Mouse (Mus musculus) forebrain, embryonic 15.5 days (tissue): ENCODE data around the gene Cdk6. TPM values are rescaled to one million over a fixed set of nuclear protein-coding genes. Genes with fewer than 3 reads are reported as not detected.
"Not testable (repeated sequence)": the region's sequence is repeated elsewhere in the genome, so short reads cannot be mapped to it uniquely, and the experiment has no call there.

Experiments
- ATAC-seq: fragments of 200-750 bp; cut with Nextera tagmentation; replicated peaks from 2 replicates; pipeline ENCODE4 v1.8.0; 2017; ENCODE audit warnings: mild to moderate bottlenecking, moderate TSS enrichment, moderate library complexity
- H3K27ac ChIP-seq: fragments of 300-500 bp; sonication (generic); replicated peaks from 2 replicates; pipeline ENCODE4 v1.5.1; 2015; ENCODE audit warnings: mild to moderate bottlenecking, inconsistent platforms
- H3K27me3 ChIP-seq: fragments of 300-500 bp; sonication (generic); 2 replicates; pipeline ENCODE4 v1.6.1; 2015; ENCODE audit warnings: inconsistent platforms
- H3K36me3 ChIP-seq: fragments of 300-500 bp; sonication (generic); 2 replicates; pipeline ENCODE4 v1.6.1; 2015; ENCODE audit warnings: mild to moderate bottlenecking, inconsistent platforms
- H3K4me1 ChIP-seq: fragments of 300-500 bp; sonication (generic); 2 replicates; pipeline ENCODE4 v1.6.1; 2015; ENCODE audit warnings: inconsistent platforms
- H3K4me2 ChIP-seq: fragments of 300-500 bp; sonication (generic); replicated peaks from 2 replicates; pipeline ENCODE4 v1.6.1; 2015; ENCODE audit warnings: mild to moderate bottlenecking, inconsistent platforms
- H3K4me3 ChIP-seq: fragments of 300-500 bp; sonication (generic); 2 replicates; pipeline ENCODE4 v1.5.1; 2015; ENCODE audit warnings: mild to moderate bottlenecking, inconsistent platforms
- H3K9ac ChIP-seq: fragments of 300-500 bp; sonication (generic); replicated peaks from 2 replicates; pipeline ENCODE4 v1.6.1; 2015; ENCODE audit warnings: mild to moderate bottlenecking, inconsistent platforms
- H3K9me3 ChIP-seq: fragments of 300-500 bp; sonication (generic); 2 replicates; pipeline ENCODE4 v1.6.1; 2016; ENCODE audit warnings: inconsistent platforms
- WGBS: fragments of 180-500 bp; shearing (Covaris S2); methylation state at CpG from one replicate; pipeline ENCODE4 v1.1.7; 2015; ENCODE audit warnings: mixed read lengths; 5-methylcytosine and 5-hydroxymethylcytosine counted together
- polyA plus RNA-seq: library from polyadenylated mRNA; unstranded; fragments of >200 nt; fragmentation: Nextera tagmentation; extraction: Ambion mirVana; gene quantifications from 2 replicates; pipeline ENCODE4 v1.2.1, GENCODE M21; 2015

Gene Cdk6
- polyA plus RNA-seq, 1 experiment from 2014 or later, result 30.8 TPM

GRCm38 (mm10) chr5:3407926-3408325, 66.6 kb downstream of the Cdk6 start:
- Histone ChIP-seq H3K4me2 (no peak overlapping the region), H3K9me3 (no peaks in the 10 kb centered on the region), H3K27me3 (no peaks in the 10 kb centered on the region), H3K9ac (no peak overlapping the region), H3K4me1 (peaks cover 15% of the 10 kb centered on the region), H3K36me3 (no peaks in the 10 kb centered on the region), H3K4me3 (no peak overlapping the region), H3K27ac (no peak overlapping the region)
- ATAC-seq, result no peak
- WGBS, result 79% methylated on average over 9 of the region's 9 CpGs

DNA sequence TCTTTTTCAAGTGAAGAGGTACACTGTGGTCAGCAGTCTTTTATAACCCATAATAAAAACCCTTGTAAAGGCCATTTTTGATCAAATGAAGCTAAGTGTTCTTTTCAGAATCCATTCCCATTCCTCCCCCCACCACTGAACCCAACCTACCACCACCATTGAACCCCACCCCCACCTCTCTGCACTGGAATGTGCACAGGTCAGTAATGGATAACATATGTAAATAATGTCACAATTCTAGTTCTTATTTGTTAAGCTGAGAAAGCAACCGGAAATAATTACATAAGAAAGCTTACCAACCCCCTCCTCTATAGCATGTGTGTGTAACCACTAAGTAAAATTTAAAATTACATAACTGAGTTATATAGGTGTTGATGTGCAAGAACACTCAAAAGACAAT, 76.9 kb downstream of the Cdk6 start:
- not testable (repeated sequence) for H3K4me2 ChIP-seq, ATAC-seq, H3K4me1 ChIP-seq, H3K27ac ChIP-seq, H3K9ac ChIP-seq, H3K27me3 ChIP-seq, H3K36me3 ChIP-seq, H3K4me3 ChIP-seq, H3K9me3 ChIP-seq
- 95% methylated on average over 1 of the region's 1 CpGs for WGBS

- WGBS, result 87% methylated on average over 10 of the region's 10 CpGs
- no peak overlapping the region for H3K4me3 ChIP-seq
- H3K4me2 ChIP-seq, result no peak overlapping the region
- ATAC-seq, result no peak
- H3K36me3 ChIP-seq, result no peaks in the 10 kb centered on the region
- no peak overlapping the region for H3K27ac ChIP-seq
- H3K4me1 ChIP-seq, result no peaks in the 10 kb centered on the region
- H3K27me3 ChIP-seq, result no peaks in the 10 kb centered on the region
- H3K9ac ChIP-seq, result no peak overlapping the region
- no peaks in the 10 kb centered on the region for H3K9me3 ChIP-seq
These were observed 79.0 kb downstream of the Cdk6 start for GRCm38 (mm10) chr5:3420094-3420831.

GRCm38 (mm10) chr5:3420832-3421228, 79.5 kb downstream of the Cdk6 start:
- H3K4me2 ChIP-seq, result no peak overlapping the region
- H3K27me3 ChIP-seq, result no peaks in the 10 kb centered on the region
- no peaks in the 10 kb centered on the region for H3K4me1 ChIP-seq
- no peak overlapping the region for H3K4me3 ChIP-seq
- no peaks in the 10 kb centered on the region for H3K36me3 ChIP-seq
- no peak overlapping the region for H3K9ac ChIP-seq
- WGBS, result 86% methylated on average over 3 of the region's 3 CpGs
- no peaks in the 10 kb centered on the region for H3K9me3 ChIP-seq
- H3K27ac ChIP-seq, result no peak overlapping the region
- no peak for ATAC-seq

GRCm38 (mm10) chr5:3433131-3433700, 91.9 kb downstream of the Cdk6 start:
- not testable (repeated sequence) for H3K4me1 ChIP-seq, H3K27me3 ChIP-seq, H3K36me3 ChIP-seq, H3K9ac ChIP-seq, H3K4me3 ChIP-seq, H3K9me3 ChIP-seq, ATAC-seq, H3K27ac ChIP-seq, H3K4me2 ChIP-seq
- WGBS, result 74% methylated on average over 20 of the region's 20 CpGs

DNA sequence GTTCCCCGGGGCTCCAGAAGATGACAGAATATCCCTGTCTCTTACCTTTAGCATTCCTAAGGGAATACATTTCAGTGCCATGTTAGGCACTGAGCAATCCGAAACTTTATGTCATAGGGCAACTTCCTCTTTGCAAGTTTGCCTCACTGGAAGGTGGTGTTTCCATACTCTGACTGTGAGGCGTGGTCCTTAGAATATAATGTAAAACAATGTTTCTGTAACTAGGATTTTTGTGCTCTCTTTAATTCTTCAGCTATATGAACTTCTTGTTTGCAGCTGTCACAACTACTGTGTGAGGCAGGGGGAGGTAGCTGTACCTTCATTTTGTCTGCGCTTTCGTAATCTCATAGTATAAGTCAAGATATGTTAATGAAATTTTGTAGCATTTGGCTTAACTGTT, 92.8 kb downstream of the Cdk6 start:
- not testable (repeated sequence) for H3K36me3 ChIP-seq, H3K4me3 ChIP-seq
- WGBS, result 98% methylated on average over 5 of the region's 5 CpGs

DNA sequence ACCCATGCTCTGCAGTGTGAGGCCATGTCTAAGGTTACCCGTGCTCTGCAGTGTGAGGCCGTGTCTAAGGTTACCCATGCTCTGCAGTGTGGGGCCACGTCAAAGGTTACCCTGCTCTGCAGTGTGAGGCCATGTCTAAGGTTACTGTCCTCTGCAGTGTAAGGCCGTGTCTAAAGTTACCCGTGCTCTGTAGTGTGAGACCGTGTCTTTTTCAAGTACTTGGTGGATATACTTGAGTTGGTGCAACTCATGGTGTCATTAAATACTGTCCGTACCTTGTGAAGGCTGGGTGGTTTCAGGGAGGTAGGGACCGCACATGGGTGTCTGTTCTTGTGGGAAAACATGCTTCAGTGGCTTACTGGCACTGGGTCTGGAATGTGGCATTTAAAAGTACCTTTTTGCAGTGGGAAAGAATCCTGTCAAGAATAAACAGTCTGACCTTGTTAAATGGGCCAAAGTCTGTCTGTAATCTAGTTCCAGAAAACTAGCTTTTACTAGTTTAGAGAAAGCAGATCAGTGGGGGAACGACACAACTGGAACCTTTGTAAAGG, 97.2 kb downstream of the Cdk6 start:
- not testable (repeated sequence) for ATAC-seq, H3K4me2 ChIP-seq, H3K36me3 ChIP-seq, H3K27me3 ChIP-seq, H3K4me3 ChIP-seq, H3K4me1 ChIP-seq, H3K9me3 ChIP-seq, H3K9ac ChIP-seq, H3K27ac ChIP-seq
- 90% methylated on average over 9 of the region's 9 CpGs for WGBS

More for the DNA sequence above, 92.8 kb downstream of the Cdk6 start:
- not testable (repeated sequence) for H3K9me3 ChIP-seq, H3K4me1 ChIP-seq, H3K9ac ChIP-seq, H3K27me3 ChIP-seq, ATAC-seq, H3K4me2 ChIP-seq, H3K27ac ChIP-seq

DNA sequence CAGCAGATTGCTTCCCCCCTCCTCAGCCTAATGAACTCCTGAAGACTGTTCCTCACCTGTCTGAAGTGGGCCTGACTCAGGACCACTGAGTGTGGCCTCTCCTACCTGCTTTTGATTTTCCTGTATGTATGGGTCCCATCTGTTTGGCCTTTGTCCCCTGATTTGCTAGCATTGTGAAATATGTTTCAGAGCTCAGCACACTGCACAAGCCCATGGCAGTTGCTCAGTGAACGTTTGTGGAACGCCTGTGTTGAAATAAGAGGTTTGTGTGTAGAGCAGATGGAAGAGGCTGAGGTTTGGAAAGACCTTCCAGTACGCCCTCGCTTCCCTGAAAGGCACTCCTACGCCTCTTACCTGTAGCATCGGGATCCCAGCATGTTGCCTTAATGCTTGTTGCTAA, 98.1 kb downstream of the Cdk6 start:
- not testable (repeated sequence) for H3K27me3 ChIP-seq, H3K9ac ChIP-seq, H3K9me3 ChIP-seq, H3K36me3 ChIP-seq, H3K4me2 ChIP-seq, ATAC-seq, H3K27ac ChIP-seq, H3K4me1 ChIP-seq, H3K4me3 ChIP-seq
- WGBS, result 87% methylated on average over 6 of the region's 6 CpGs

- not testable (repeated sequence) for H3K9ac ChIP-seq, H3K36me3 ChIP-seq, H3K4me2 ChIP-seq, ATAC-seq, H3K4me3 ChIP-seq, H3K27me3 ChIP-seq, H3K4me1 ChIP-seq, H3K9me3 ChIP-seq, H3K27ac ChIP-seq
- WGBS, result 84% methylated on average over 3 of the region's 3 CpGs
These were observed 101.2 kb downstream of the Cdk6 start for GRCm38 (mm10) chr5:3442524-3442923.

DNA sequence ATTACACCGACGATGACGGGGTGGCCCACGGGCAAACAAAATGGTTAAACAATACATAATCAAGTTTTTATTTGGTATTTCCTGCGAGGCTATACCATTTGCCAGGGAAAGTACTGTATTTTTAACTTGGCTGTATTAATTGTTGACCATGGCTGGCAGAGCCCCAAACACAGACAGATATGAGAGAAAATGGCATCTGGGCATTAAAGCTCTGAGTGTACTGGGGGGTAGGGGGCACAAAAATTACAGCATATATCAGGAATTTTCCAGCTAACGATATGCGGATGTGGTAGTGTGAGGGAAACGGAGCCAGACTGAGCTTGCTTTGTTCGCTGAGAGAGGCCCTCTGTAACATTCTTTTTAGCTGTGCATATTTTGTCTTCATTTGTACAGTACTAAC, 109.9 kb downstream of the Cdk6 start:
- not testable (repeated sequence) for H3K9ac ChIP-seq, H3K27me3 ChIP-seq, H3K9me3 ChIP-seq, H3K36me3 ChIP-seq, H3K4me3 ChIP-seq, ATAC-seq
- WGBS, result 7% methylated on average over 9 of the region's 9 CpGs
- 0 out of 2 replicates have a peak, but pooled peaks cover 10% of the 10 kb centered on the region for H3K4me1 ChIP-seq
- peak overlapping the region; percentile 15; the same call in 1 of the 2 replicates for H3K4me2 ChIP-seq
- peak overlapping the region; percentile 70 for H3K27ac ChIP-seq

- not testable (repeated sequence) for H3K4me3 ChIP-seq, H3K9ac ChIP-seq, H3K36me3 ChIP-seq, ATAC-seq, H3K27me3 ChIP-seq, H3K4me2 ChIP-seq, H3K9me3 ChIP-seq
- 4% methylated on average over 6 of the region's 6 CpGs for WGBS
- Histone ChIP-seq H3K27ac (0 out of 2 replicates have a peak overlapping the region, but pooled peaks have one; percentile 37), H3K4me1 (0 out of 2 replicates have a peak, but pooled peaks cover 10% of the 10 kb centered on the region)
These were observed 112.7 kb downstream of the Cdk6 start for GRCm38 (mm10) chr5:3453946-3454345.

GRCm38 (mm10) chr5:3460907-3461306, 119.6 kb downstream of the Cdk6 start:
- H3K36me3 ChIP-seq, result no peaks in the 10 kb centered on the region
- H3K4me1 ChIP-seq, result no peaks in the 10 kb centered on the region
- no peak overlapping the region for H3K9ac ChIP-seq
- no peaks in the 10 kb centered on the region for H3K27me3 ChIP-seq
- H3K4me2 ChIP-seq, result no peak overlapping the region
- no peak for ATAC-seq
- H3K4me3 ChIP-seq, result no peak overlapping the region
- no peaks in the 10 kb centered on the region for H3K9me3 ChIP-seq
- H3K27ac ChIP-seq, result no peak overlapping the region
- 88% methylated on average over 9 of the region's 9 CpGs for WGBS
